Mouse (Mus musculus): ENCODE measurements around the gene Ifitm3.

DNA sequence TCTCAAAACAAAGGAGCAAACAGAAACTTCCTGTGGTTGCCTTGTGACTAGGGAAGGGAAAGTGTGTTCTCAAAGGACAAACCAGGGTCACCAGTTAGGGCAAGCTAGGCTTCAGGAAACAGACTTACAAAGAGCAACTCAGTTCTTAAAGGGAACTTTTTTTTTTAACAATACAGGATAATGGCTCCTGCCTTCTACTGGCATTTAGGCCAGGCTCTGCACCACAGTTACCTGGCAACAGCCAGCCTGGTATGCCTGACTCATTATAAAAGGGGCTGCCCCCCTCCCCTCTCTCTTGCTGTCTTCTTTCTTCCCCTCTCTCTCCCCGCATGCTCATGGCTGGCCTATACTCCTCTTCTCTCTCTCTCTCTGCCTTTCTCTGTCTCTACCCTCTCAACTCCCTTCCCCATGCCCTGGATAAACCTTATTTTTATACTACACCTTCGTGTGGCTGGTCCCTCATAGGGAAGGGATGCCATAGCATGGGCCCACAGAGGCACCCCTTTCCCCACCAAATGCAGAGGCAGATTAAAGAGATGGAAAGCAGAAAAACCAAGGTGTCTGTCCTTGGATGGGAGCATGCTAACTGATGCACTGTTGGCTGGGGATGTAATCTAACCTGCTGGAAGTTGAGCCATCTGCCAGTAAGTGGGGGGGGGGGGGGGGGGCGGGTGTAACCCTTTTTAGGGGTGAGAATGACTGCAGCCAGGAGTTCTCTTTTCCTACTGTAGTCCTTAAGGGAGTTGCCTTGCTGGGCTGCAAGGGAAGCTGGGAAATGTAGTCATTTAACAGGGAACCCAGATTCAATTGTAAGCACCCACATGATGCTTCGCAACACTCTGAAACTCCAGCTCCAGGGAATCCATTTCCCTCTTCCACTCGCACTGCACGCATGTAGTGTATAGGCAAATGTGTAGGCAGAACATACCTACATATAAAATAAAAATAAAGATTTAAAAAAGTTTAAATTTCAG lies 14.6 kb upstream of the Ifitm3 start:
- TF ChIP-seq CTCF (IDR thresholded peaks at IDR 0.05; ENCODE audit: insufficient read depth, low read length) (no peak), POLR2A (IDR thresholded peaks at IDR 0.05; ENCODE audit: borderline replicate concordance, extremely low read depth, low read depth, low read length) (no peak)

Measured in lung, adult 2 months (tissue).